ENCODE assay signal across 8 mouse cellular contexts in genomic region chr1:180639416-180640401, GRCm38 (mm10). TPM values are rescaled to one million over a fixed set of nuclear protein-coding genes. Genes with fewer than 3 reads are reported as not detected.
DNase-seq lines count a peak whose midpoint lies in the region; ATAC-seq and TF ChIP-seq lines count a peak whose summit lies in the region.

No protein-coding gene starts in this region.

- peaks cover 4% of the 10 kb centered on the region; the same call in 1 of the 2 replicates for H3K4me1 ChIP-seq in embryonic fibroblast, embryonic 13.5 days (ENCODE audit: control insufficient read depth, insufficient read depth, low read length)
- H3K4me1 ChIP-seq in kidney, embryonic 14.5 days (ENCODE audit: control insufficient read depth, insufficient read depth, low read length): peaks cover 19% of the 10 kb centered on the region; the same call in 1 of the 2 replicates
- H3K4me1 ChIP-seq in neural tube, embryonic 12.5 days: peaks cover 19% of the 10 kb centered on the region

- no peak for ATAC-seq in kidney, embryonic 14.5 days (ENCODE audit: low FRiP score, low TSS enrichment)
- no peak for ATAC-seq in neural tube, embryonic 12.5 days (ENCODE audit: low FRiP score, low read depth)

- peak overlapping the region; percentile 99 for H3K9ac ChIP-seq in kidney, embryonic 14.5 days (ENCODE audit: low read depth, low read length)
- peak overlapping the region; percentile 96 for H3K9ac ChIP-seq in neural tube, embryonic 12.5 days

- 42% methylated on average over 10 of the region's 10 CpGs for WGBS in kidney, embryonic 14.5 days
- WGBS in neural tube, embryonic 12.5 days: 40% methylated on average over 10 of the region's 10 CpGs

- peak; percentile 11 for DNase-seq in kidney, adult 18-20 months
- DNase-seq in kidney, postnatal 10 days: no peak
- no peak for DNase-seq in right cerebral cortex, postnatal 4 days
- DNase-seq in urinary bladder, postnatal 36 days (ENCODE audit: low spot score in 2 of 2): no peak
- no peak for DNase-seq in layer of hippocampus, adult 9-10 months (ENCODE audit: low spot score)

- H3K27ac ChIP-seq in embryonic fibroblast, embryonic 13.5 days (ENCODE audit: insufficient read depth, low read length): peak overlapping the region; percentile 50
- peak overlapping the region; percentile 95; the same call in 1 of the 2 replicates for H3K27ac ChIP-seq in kidney, embryonic 14.5 days (ENCODE audit: low read depth, low read length)
- H3K27ac ChIP-seq in neural tube, embryonic 12.5 days: no peak overlapping the region

- peak overlapping the region; percentile 76 for H3K4me2 ChIP-seq in kidney, embryonic 14.5 days (replicated peaks; ENCODE audit: low read depth, low read length)
- peak overlapping the region; percentile 91 for H3K4me2 ChIP-seq in neural tube, embryonic 12.5 days (replicated peaks)

- no peaks in the 10 kb centered on the region for H3K27me3 ChIP-seq in kidney, embryonic 14.5 days (ENCODE audit: control insufficient read depth, insufficient read depth, low read length)
- no peaks in the 10 kb centered on the region for H3K27me3 ChIP-seq in neural tube, embryonic 12.5 days (replicated peaks)

- no peak for TF ChIP-seq POLR2A in embryonic fibroblast, embryonic 13.5 days (IDR thresholded peaks at IDR 0.05; ENCODE audit: low read depth, low read length)

- peaks cover 3% of the 10 kb centered on the region; the same call in 1 of the 2 replicates for H3K36me3 ChIP-seq in kidney, embryonic 14.5 days (ENCODE audit: control insufficient read depth, insufficient read depth, low read length)
- H3K36me3 ChIP-seq in neural tube, embryonic 12.5 days: no peaks in the 10 kb centered on the region

- TF ChIP-seq CTCF in embryonic fibroblast, embryonic 13.5 days (IDR thresholded peaks at IDR 0.05; ENCODE audit: borderline replicate concordance, insufficient read depth, low read length): no peak

- peak overlapping the region; percentile 94 for H3K4me3 ChIP-seq in embryonic fibroblast, embryonic 13.5 days (ENCODE audit: insufficient read depth, low read length)
- peak overlapping the region; percentile 98 for H3K4me3 ChIP-seq in kidney, embryonic 14.5 days (ENCODE audit: low read length)
- peak overlapping the region; percentile 97 for H3K4me3 ChIP-seq in neural tube, embryonic 12.5 days

- H3K9me3 ChIP-seq in kidney, embryonic 14.5 days (ENCODE audit: control insufficient read depth, low read length): no peaks in the 10 kb centered on the region; the same call in 1 of the 2 replicates
- H3K9me3 ChIP-seq in neural tube, embryonic 12.5 days: no peaks in the 10 kb centered on the region

RNA-seq across cellular contexts. Expression of gene Lin9, which starts 1.2 kb away (rescaled TPM):
- polyA plus RNA-seq in embryonic fibroblast, embryonic 13.5 days (2011; ENCODE audit: insufficient read length, low read depth, missing spikeins): 10.9 and 17.6 TPM in 2 replicates
- polyA plus RNA-seq in kidney, embryonic 14.5 days (2014; fragmentation: Nextera tagmentation; extraction: Ambion mirVana): 19.3 and 22.0 TPM in 2 replicates
- 17.2 and 20.2 TPM in 2 replicates for polyA plus RNA-seq in neural tube, embryonic 12.5 days (2016; fragmentation: Nextera tagmentation; extraction: Ambion mirVana)

RNA-seq across cellular contexts. Expression of gene Mixl1, which starts 57.1 kb away (rescaled TPM):
- polyA plus RNA-seq in embryonic fibroblast, embryonic 13.5 days (2011; ENCODE audit: insufficient read length, low read depth, missing spikeins): not detected in 2 replicates
- 0.36 and 0.47 TPM in 2 replicates for polyA plus RNA-seq in kidney, embryonic 14.5 days (2014; fragmentation: Nextera tagmentation; extraction: Ambion mirVana)
- polyA plus RNA-seq in neural tube, embryonic 12.5 days (2016; fragmentation: Nextera tagmentation; extraction: Ambion mirVana): 0.08 and 0.31 TPM in 2 replicates
